Mouse (Mus musculus) heart, postnatal 25 days (tissue): ENCODE results near the gene March1. TPM values are rescaled to one million over a fixed set of nuclear protein-coding genes. Genes with fewer than 3 reads are reported as not detected.

Experiments used
- DNase-seq: peaks from one replicate; pipeline ENCODE4 v3.0.0; 2022; ENCODE audit warnings: low spot score
- intact Hi-C: fragments of 180-260 bp; cut with DNase I; formaldehyde crosslinking; loops from one replicate; pipeline ENCODE4 v1.15.1; 2025
- total RNA-seq, 2 experiments: library from RNA; stranded (reverse); gene quantifications; 2 replicates each; pipeline ENCODE4 v1.2.3; 2021

March1 gene
- total RNA-seq, 2 experiments from 2014 or later = 1.4 to 1.5 TPM

DNA sequence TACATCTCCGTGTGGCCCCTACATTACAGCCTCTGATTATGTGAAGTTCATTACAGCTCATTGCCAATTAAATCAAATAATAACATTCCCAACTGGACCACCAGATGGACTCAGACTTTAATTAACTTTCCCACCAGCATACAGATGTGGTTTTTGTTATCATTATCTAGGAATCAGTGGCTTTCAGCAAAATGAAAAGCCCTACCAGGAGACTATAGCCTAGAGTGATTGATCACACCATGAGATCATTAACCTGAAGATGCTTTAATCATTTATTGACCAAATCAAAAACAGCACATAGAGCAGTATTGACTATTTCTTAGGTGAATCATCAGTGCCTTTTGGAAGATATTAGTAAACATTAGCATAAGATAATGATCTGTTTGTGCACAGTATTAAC lies 602.3 kb downstream of the March1 start:
- intact Hi-C loops = no loop called here
- DNase-seq = no peak

DNA sequence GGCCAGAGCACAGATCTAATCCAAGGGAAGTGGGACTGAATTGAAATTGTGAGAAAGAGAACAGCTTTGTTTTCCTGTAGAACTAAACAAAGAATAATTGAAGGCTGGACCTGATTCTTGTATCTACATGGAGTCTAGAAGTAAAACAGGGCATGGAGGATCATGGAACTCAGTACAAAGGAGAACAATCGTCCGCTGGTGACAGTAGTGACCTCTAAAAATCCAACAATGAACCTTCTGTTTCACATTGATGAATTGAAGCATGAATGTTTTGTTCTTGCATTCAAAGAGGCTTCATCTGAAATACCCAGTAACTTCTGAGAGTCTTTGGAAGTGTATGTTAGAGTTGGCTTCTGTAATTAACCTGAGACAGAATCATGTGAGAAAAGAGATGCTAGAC lies 612.2 kb downstream of the March1 start:
- intact Hi-C loops = no loop called here
- DNase-seq = no peak

DNA sequence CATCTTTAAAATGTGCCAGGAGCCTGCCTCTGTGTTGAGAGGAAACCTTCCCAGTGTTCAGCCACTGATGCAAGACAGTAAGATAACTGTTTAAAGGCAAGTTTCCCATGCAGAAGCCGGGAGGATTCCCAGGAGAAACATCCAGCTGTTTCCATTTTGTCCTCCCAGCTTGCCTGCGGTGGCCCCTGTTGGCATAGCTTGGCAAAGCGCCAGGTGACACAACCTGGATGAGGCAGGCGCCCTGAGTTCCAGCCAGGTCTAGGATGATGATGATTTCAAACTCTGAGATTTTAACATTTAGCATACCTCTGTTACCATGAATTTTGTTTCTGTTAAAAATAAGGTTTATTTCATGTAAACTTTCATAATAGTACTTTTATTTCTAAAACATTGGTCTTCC lies 651.8 kb downstream of the March1 start:
- no peak for DNase-seq
- intact Hi-C loops = loop anchor here (5.0 kb wide), 1 partner anchor 98 kb away; no protein-coding TSS in a partner anchor

DNA sequence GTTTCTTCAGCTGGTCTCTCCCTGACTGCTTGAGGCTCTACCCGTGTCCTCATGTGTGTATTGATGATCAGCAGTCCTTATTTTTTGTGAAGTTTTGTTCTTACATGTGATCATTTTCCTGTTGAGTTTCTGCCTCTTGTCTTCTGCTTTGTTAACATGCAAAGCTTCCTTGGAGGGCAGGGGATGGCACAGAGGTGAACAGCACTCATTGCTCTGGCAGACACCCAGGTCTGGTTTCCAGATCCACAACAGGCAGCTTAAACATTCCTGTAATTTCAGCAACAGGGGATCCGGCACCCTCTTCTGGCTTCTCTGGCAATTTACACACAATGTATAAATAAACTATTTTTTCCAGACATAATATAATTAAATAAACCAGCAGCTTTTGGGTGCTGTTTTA lies 652.4 kb downstream of the March1 start:
- intact Hi-C loops = no loop called here

DNA sequence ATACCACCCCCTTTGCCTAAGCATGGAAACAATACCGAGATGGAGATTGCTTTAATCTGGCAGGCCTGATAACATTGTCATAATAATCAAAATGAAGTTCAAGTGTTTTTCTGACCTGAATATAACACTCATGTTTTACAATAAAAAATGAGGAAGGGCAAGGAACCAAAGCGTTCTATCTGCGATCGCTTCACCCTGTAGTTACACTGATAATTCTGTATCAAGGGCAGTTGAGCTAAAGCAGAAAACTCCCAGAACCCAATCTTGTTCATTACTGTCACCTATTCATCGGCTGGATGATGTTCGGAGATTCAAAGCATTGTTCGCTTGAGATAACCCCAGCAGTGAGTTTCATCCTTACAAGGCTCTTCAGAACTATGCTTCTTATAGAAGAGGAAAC lies 700.1 kb downstream of the March1 start:
- no peak for DNase-seq
- intact Hi-C loops = no loop called here

More for the DNA sequence above, 652.4 kb downstream of the March1 start:
- DNase-seq = no peak

DNA sequence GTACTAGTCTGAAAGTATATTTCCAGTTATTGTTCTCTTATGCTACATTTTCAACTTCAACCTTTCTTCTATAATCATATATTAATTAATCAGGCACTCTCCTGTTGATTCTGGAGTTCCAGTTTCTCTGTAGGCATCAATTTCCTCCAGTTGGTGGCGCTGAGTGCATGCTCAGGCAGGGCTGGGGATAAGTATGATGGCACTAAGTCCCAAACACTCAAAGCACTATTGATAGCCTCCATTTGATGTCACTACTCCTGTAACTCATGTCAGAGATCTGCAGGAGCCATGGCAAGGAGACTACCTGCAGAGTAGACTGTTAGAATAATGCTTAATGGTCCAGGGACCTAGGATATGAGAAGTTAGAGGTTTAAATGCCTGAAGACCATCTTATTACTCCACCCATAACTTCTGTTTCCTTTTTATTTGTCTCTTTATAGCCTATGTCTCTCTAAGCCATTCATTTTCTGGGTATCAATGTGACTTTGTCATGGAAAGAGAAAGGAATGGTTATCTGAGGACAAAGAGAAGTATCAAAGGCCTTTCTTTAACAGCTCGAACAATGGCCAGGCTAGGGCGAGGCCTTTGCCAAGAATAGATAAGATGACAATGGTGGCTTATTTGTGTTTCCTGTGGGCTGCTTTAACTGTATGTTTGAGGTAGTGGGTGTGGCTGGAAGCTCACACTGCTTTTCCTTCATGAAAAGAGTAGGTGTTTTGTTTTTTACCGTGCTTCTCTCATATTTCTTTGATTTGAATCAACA lies 705.5 kb downstream of the March1 start:
- intact Hi-C loops = loop anchor here (10.0 kb wide), 1 partner anchor 122 kb away; no protein-coding TSS in a partner anchor
- no peak for DNase-seq

DNA sequence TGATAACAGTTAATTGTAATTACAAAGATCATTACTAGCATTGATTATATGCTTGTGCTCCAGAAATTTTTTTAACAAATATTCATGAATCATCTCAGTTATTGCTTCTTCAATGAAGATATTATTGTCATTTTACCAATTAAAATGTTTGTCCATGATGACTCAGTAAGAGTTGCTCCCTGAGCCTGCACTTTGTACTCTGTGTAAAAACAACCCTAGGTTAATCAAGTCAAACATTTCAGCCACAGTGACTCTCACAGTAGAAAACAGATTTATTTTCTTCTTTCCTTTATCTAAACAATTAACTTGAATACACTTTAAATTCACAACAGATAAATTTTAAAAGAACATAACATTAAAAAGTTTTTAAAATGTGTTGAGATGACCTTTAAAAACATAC lies 708.7 kb downstream of the March1 start:
- intact Hi-C loops = loop anchor here (10.0 kb wide), 1 partner anchor 118 kb away; no protein-coding TSS in a partner anchor
- DNase-seq = no peak

DNA sequence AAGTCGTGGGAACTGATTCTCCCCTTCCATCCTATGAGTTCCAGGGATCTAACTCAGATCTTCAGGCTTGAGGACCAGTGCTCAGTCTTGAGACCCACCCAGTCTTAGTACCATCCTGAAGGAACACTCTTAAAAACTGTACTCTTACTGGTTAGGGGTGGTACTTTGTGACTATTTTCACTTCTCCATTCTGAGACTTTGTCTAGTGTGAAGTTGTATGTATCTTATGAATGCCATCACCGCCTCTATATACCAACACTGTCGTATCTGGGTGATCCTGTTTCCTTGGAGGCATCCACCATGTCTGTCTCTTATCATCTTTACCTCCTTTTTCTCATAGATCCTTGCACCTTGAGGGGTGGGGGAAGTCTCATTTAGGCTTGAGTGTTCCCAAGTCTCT lies 714.5 kb downstream of the March1 start:
- no peak for DNase-seq
- intact Hi-C loops = no loop called here

DNA sequence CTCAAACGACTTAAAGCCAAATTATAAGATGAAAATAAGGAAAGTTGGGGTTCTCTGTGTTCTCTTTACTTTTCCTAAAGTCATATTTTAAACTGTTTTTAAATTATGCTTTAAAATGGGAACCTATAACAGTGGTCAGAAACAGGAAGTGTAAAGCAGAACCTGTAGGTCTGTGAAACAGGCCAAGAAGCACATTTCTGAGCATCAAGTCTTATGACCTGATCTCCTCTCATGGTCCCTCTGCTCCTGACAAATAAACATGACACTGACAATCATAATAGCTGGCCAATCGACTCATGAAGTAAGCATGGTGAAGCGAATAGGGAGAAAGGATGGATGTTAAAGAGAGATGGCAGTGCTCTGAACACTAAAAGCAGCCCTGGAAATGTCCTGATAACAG lies 716.6 kb downstream of the March1 start:
- DNase-seq = no peak
- intact Hi-C loops = no loop called here

DNA sequence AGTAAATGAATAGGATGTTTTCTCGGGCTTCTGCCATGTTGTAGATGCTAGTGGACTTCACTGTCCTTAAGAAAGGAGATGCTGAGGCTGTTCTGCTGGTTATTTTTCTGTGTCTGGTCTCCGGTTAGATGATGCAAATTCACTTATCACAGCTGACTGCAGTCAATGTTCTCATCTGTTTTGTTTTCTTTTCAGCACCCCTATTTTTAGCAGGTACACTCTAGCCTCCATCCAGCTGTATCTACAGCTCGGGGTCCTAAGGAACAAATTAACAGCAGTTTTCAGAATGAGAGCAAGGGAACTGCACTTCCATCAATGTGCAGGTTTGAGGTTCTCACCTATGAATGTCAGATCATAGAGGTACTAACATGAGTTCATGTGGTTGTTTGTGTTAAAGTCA lies 721.9 kb downstream of the March1 start:
- DNase-seq = no peak
- intact Hi-C loops = no loop called here

DNA sequence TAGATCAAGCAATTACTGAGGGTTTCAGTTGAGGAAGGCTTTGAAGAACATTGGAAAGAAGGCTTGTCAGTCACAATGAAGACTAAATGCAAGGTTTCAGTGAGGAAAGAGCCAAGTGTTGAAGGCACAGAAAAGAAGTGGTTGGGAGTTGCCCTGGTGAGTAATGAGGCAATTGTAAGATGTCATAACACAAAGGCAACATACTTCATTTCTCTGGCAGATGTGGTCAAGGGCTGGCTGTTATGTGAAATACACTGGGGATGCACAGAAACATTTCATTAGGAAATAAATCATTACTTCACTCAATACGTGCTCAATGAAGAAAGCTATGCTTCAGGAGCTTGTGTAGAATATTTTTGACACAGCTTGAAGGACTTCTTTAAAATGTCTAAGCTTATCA lies 725.2 kb downstream of the March1 start:
- no peak for DNase-seq
- intact Hi-C loops = no loop called here

DNA sequence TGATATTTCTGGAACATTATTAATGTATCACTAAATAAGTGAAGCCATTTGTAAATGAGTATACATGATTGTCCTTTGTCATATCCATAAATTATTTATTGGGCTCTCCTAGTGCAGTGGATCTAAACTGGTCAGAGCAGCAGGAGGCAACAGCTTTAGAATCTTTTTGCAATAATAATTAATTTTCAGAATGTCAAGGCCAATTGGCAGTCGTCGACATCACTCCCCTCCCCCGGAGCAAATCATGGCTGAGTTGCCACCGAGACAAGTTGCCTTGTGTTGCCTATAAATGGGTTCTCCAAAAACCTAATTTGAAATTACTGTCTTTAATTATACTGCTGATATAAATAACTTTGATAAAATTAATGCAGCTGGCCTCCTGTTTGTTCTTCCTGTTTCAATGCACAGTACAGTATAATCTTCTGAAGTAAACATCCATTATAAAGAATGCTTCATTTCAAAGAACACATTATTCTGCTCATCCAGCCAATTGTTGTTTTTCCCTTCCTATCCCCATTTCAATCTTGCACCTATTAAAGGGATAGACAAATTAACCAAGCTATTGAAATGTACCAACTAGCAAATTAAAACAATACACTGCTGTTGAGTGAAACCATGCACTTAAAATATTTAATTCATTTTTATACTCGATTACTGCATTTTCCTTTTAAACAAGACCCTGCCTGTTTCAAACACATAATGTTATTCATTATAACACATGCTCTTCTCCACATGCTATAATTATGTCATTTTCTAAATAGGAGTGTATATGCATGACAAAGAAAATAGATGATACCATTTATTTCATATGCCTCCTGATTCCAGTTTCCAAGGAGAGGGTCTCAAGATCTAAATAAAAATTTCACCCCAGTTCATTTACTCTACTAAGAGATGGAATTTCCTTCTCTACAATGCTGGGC lies 745.4 kb downstream of the March1 start:
- intact Hi-C loops = no loop called here
- DNase-seq = no peak

DNA sequence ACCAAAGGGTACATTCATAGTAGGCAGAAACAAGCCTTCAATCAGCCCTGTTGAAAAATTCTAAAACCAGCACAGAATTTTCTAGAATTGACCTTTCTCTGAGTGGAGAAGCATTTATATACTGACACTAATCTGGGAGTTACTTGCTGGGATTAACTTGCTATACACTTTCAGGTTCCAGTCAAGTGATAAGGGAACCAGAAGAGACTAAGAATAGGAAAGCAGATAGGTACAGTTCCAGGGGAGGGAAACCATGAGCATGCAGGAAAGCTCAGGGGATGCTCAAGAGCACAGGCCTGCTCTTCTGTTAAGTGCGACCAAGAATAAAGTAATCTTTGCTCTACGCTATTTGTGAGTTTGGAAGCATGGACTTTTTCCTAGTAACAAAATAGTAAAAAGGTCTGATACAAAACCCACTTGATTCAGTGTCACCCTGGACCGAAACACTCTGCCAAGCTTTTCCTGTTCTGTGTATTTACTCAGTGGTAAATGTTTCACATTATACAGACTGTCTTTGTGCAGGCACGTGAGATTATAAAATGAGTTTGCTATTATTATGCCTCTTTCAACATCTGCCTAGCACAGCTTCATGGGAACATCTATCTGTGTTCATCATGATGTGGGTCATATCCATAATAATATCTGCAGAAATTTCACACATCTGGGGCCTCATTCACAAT lies 766.1 kb downstream of the March1 start:
- intact Hi-C loops = no loop called here

DNA sequence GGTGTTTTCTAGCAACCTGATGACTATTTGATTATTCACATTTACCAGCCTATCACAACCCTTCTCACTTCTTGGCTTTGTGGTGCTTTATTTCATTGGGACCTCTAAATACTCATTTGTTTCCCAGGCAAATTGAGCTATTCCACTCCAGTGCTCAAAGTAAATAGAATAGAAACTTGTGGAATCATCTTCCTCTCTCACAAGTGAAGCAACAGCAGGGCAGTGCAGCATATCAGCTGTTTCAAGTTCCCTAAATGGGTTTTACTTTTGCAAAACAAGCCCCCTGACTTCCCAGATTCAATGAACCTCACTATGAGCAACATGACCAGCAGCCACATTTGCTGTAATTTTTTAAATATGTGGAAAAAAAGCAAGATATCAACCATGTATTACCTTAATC lies 768.3 kb downstream of the March1 start:
- no peak for DNase-seq
- intact Hi-C loops = no loop called here

More for the DNA sequence above, 766.1 kb downstream of the March1 start:
- no peak for DNase-seq

DNA sequence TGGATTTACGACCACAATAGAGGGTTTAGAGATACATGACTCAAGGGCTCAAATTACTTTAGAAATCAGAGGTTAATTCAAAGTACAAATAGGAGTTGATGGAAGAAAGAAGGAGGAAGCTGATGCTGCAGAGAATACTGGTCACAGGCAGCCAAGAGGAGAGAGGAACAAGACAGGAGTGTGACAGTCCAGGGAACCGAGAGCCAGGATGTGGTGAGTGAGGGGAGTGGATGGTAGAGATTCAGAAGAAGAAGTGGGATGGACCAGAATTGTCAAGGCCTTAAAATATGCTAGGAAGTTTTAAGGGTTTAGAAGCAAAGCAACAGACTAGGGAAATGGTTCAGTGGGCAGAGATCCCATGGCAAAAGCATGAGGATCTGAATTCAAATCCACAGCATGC lies 771.0 kb downstream of the March1 start:
- DNase-seq = no peak
- intact Hi-C loops = no loop called here

DNA sequence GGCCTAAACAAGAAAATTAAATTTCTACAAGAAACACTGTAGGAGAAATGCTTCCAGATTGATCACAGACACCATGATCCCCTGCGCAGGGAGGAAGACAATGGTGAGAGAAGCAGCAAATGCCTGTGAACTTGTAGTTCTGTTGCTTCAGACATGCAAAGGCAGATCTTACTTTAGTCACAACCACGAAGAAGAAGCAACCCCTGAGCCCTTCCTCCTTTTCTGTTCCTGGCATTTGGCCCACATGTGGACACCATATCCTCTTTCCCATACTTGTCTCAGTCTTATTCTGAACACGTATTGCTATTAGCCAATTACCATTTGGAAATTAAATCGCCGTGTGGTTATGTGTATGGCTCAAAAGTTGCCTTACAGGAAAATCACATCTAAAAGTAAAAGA lies 773.9 kb downstream of the March1 start:
- intact Hi-C loops = no loop called here

DNA sequence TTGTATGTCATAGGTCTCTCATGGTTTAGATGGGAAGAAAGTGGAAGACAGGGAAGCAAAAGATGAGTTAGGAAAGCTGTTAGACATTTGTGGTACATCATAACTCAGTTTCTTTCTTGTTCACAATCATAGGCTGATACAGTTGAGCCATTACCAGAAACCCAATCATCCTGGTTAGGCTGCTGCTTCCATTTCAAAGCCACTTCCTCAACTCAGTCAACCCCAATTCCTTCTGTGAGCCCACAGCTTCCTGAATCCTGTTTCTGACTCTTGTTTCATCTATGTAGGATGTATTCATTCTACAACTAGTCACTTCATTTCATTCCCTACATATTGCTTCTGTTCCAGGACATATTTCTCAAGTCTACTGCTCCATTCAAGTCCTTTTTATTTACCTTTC lies 775.2 kb downstream of the March1 start:
- no peak for DNase-seq
- intact Hi-C loops = no loop called here

More for the DNA sequence above, 773.9 kb downstream of the March1 start:
- no peak for DNase-seq

DNA sequence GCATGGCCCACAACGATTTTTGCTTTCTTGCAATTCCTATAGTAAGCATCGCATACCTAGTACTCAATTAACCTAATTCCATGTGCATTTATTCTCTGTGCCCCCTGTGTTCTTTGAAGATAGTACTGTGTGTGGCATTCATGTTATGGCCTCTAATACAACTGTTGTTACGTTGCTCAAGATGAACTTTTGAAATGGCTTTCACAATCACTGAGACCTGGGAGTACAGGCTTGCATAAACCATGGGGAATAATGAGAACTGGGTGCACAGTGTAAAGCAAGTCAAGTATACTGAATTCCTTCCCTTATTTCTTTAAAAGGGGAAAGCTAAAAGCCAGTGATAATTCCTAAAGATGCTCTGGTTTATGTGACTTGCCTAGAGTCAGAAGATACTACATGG lies 776.4 kb downstream of the March1 start:
- intact Hi-C loops = no loop called here

DNA sequence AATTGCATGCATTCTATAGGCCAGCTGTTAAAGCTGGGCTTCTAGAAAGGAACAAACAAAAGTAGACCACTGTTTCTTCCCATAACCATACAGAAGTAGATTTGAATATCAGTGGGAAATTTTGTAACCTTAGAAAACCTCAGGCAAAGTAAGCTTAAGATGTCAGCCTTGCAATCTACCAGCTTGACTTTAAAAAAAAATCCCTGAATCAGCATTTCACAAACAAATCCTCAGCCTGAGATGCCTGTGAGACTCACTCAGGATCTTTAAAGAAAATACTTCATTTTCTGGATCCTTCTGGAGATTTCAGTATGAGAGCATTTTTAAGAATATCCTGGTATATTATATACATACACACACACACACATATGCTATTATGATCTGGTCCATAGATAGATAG lies 780.1 kb downstream of the March1 start:
- DNase-seq = no peak
- intact Hi-C loops = no loop called here

More for the DNA sequence above, 776.4 kb downstream of the March1 start:
- no peak for DNase-seq

DNA sequence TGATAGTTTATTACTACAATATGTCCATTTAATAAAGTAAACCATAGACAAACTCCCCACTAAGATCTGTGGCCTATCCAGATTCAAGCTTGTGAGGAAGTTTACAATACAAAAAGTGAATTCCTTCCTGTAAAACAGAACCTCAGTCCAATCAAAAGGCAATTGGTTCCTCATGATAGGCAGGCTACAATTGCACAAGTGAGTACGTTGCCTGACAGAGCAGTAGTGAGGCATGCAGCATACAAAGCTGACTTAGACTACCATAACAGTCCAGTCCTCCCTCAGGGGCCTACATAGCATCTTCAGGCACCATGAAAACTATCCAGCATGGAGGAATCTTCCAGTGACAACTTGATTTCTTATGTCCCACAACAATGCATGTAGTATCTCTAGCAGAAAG lies 782.4 kb downstream of the March1 start:
- DNase-seq = no peak
- intact Hi-C loops = no loop called here
